Mouse (Mus musculus) kidney, adult 2 months (tissue): ENCODE data around the gene Stard3. TPM values are rescaled to one million over a fixed set of nuclear protein-coding genes. Genes with fewer than 3 reads are reported as not detected.

Source experiments
- DNase-seq: peaks from one replicate; pipeline ENCODE4 v3.0.0; 2021
- H3K27ac ChIP-seq: fragments of 200-500 bp; 2 replicates; pipeline ENCODE4 v1.5.1; 2012; ENCODE audit warnings: low read depth, low read length, control low read depth, inconsistent platforms; ENCODE audit not compliant: insufficient read depth
- H3K27me3 ChIP-seq: fragments of 200-500 bp; replicated peaks from 2 replicates; pipeline ENCODE4 v1.6.1; 2012; ENCODE audit warnings: mild to moderate bottlenecking, moderate library complexity, low read length, inconsistent platforms; ENCODE audit not compliant: control insufficient read depth, insufficient read depth
- H3K36me3 ChIP-seq: fragments of 200-500 bp; 2 replicates; pipeline ENCODE4 v1.6.1; 2012; ENCODE audit warnings: mild to moderate bottlenecking, moderate library complexity, low read length, inconsistent platforms; ENCODE audit not compliant: control insufficient read depth, insufficient read depth
- H3K4me1 ChIP-seq: fragments of 200-500 bp; 2 replicates; pipeline ENCODE4 v1.6.1; 2011; ENCODE audit warnings: low read length; ENCODE audit not compliant: control insufficient read depth, insufficient read depth
- H3K4me3 ChIP-seq: fragments of 200-500 bp; 2 replicates; pipeline ENCODE4 v1.5.1; 2011; ENCODE audit warnings: mild to moderate bottlenecking, low read depth, low read length, control low read depth; ENCODE audit not compliant: insufficient read depth
- CTCF ChIP-seq: fragments of 200-500 bp; conservative IDR thresholded peaks from 2 replicates; pipeline ENCODE4 v1.5.1; 2011; ENCODE audit warnings: low read depth, mild to moderate bottlenecking, control low read depth, low read length, moderate library complexity, mixed read lengths; ENCODE audit not compliant: insufficient read depth, insufficient read length
- POLR2A ChIP-seq: fragments of 200-500 bp; IDR thresholded peaks from one replicate; pipeline ENCODE4 v1.6.1; 2011; ENCODE audit warnings: low read depth, low read length, control low read depth
- WGBS: fragments of 180-500 bp; shearing (Covaris S2); methylation state at CpG from one replicate; pipeline ENCODE4 v1.1.7; 2018; 5-methylcytosine and 5-hydroxymethylcytosine counted together
- polyA plus RNA-seq: library from polyadenylated mRNA; depleted of rRNA; stranded (reverse); fragments of >200 nt; gene quantifications from 2 replicates; pipeline ENCODE4 v1.2.3, GENCODE M21; 2012; rRNA removed

Gene Stard3
- polyA plus RNA-seq: 59.1 and 74.9 TPM in 2 replicates

GRCm38 (mm10) chr11:98358161-98359083, at the start of gene Stard3:
Stard3 (plus strand) TSS chr11:98358368.
- peak within 1 kb of the TSS; percentile 93 for H3K27ac ChIP-seq
- peak; percentile 96 for DNase-seq
- TF ChIP-seq POLR2A (no peak), CTCF (no peak)
- H3K27me3 ChIP-seq: no peaks in the 10 kb centered on the region
- no peaks in the 10 kb centered on the region for H3K36me3 ChIP-seq
- peak within 1 kb of the TSS; percentile 91 for H3K4me3 ChIP-seq
- WGBS: under 1% methylated on average over 60 of the region's 60 CpGs
- peaks cover 7% of the 10 kb centered on the region for H3K4me1 ChIP-seq

DNA sequence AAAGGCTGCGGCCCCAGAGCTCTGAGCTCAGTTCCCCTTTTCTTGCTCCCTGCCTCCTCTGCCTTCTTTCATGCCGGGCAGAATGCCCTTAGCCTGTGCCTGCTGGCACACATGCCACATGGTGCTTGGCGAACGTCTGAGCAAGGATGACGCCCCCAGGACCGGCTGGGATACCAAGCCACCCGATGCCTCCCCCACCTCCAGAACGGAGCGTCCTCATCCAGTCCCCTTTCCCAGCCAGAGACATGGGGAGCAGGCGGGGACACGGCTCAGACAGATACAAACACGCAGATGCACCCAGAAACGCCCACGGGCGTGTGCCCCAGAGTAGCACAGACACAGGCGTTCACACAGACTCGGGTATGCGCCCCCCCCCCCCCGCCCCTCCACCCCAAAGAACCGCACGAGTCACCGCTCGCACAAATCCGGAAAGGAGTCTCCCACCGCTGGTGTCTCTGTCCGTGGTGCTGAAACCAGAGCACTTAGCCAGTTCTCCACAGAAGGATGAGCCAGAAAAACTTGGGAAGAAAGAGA, 44.3 kb upstream of the Stard3 start:
- TF ChIP-seq CTCF (no peak), POLR2A (no peak)
- H3K4me3 ChIP-seq: no peak overlapping the region
- DNase-seq: peak; percentile 46
- no peak overlapping the region for H3K27ac ChIP-seq
- H3K27me3 ChIP-seq: 0 out of 2 replicates have a peak, but pooled peaks cover 1% of the 10 kb centered on the region
- H3K4me1 ChIP-seq: no peaks in the 10 kb centered on the region
- WGBS: 2% methylated on average over 26 of the region's 26 CpGs
- H3K36me3 ChIP-seq: no peaks in the 10 kb centered on the region

DNA sequence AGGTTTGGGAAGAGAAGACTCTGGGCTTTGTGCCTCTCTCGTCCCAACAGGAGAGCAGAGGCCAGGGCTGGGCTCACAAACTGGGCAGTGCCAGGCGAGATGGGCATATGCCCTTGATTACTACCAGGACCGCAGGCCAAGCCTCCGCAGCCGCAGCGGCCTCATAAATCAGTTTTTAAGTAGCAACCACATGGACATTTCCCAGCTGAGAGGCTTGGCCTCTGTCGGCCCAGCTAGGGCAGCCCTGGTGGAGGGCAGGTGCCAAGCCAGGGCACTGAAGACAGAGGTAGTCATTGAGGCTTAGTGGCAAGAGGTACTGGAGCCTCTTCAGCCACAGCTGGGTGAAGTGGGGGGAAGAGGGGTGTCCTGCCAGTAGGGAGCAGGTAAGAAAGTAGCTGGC, 40.7 kb upstream of the Stard3 start:
- no peak for DNase-seq
- peaks cover 4% of the 10 kb centered on the region for H3K27me3 ChIP-seq
- no peak overlapping the region for H3K27ac ChIP-seq
- no peak overlapping the region for H3K4me3 ChIP-seq
- no peaks in the 10 kb centered on the region for H3K36me3 ChIP-seq
- WGBS: 4% methylated on average over 7 of the region's 7 CpGs
- TF ChIP-seq CTCF: no peak
- TF ChIP-seq POLR2A: no peak
- no peaks in the 10 kb centered on the region for H3K4me1 ChIP-seq

DNA sequence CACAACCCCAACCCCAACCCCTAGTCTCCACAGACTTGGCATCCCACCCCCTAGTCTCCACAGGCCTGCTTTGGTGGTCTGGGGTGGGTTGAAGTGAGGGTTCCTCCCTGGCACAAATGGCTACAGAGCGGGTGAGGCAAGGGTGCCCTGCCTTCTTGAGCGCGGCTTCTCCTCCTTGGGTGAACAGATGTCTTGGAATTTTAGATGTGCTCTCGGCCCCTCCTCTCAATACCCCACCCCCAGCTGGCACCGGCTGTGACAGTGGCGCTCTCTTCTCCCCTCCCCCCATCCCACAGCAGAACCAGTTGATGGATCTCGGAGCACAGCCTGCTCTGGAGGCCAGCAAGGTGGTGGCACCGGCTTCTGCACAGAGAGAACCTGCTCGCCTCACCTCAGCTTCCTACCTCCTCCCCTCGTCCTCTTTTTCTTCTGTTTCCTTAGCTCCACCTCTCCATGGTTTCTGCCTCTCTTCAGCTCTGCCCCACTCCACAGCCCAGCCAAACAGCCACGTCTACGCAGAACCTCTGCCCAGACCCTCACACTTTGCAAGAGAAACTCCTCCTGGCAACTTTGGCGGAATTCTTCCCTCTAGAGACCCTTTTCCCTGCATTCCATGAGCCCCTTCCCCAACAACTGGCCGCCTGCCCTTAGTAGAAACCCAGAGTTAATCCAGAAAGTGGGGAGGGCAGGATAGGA, 39.6 kb upstream of the Stard3 start:
- H3K27me3 ChIP-seq: peaks cover 9% of the 10 kb centered on the region
- 3% methylated on average over 14 of the region's 14 CpGs for WGBS
- H3K4me1 ChIP-seq: no peaks in the 10 kb centered on the region
- no peak overlapping the region for H3K27ac ChIP-seq
- no peaks in the 10 kb centered on the region for H3K36me3 ChIP-seq
- no peak overlapping the region for H3K4me3 ChIP-seq
- DNase-seq: no peak
- no peak for TF ChIP-seq POLR2A
- no peak for TF ChIP-seq CTCF

- no peak overlapping the region for H3K27ac ChIP-seq
- no peak overlapping the region for H3K4me3 ChIP-seq
- no peak for DNase-seq
- H3K4me1 ChIP-seq: no peaks in the 10 kb centered on the region
- H3K27me3 ChIP-seq: peaks cover 9% of the 10 kb centered on the region
- whole genome bisulfite sequencing: 1% methylated on average over 15 of the region's 15 CpGs
- TF ChIP-seq CTCF (no peak), POLR2A (no peak)
- no peaks in the 10 kb centered on the region for H3K36me3 ChIP-seq
Measured at GRCm38 (mm10) chr11:98319120-98319519, 39.0 kb upstream of the Stard3 start.

GRCm38 (mm10) chr11:98319544-98319943, 38.6 kb upstream of the Stard3 start:
- 11% methylated on average over 4 of the region's 4 CpGs for WGBS
- peaks cover 9% of the 10 kb centered on the region for H3K27me3 ChIP-seq

More at GRCm38 (mm10) chr11:98319544-98319943, 38.6 kb upstream of the Stard3 start:
- no peak for TF ChIP-seq POLR2A
- no peak for TF ChIP-seq CTCF
- Histone ChIP-seq H3K27ac (no peak overlapping the region), H3K4me1 (no peaks in the 10 kb centered on the region), H3K36me3 (no peaks in the 10 kb centered on the region), H3K4me3 (no peak overlapping the region)
- DNase-seq: no peak
